Mouse (Mus musculus) C2C12 (cell line): ENCODE data around the gene Wdr90.

ENCODE experiments used
- CEBPB ChIP-seq: IDR thresholded peaks from one replicate; pipeline ENCODE4 v1.6.1; 2011; ENCODE audit warnings: low read depth, mild to moderate bottlenecking, control low read depth, moderate library complexity
- CTCF ChIP-seq: IDR thresholded peaks from one replicate; pipeline ENCODE4 v1.5.1; 2011; ENCODE audit not compliant: control insufficient read depth, insufficient read depth, insufficient read length
- FOSL1 ChIP-seq: IDR thresholded peaks from one replicate; pipeline ENCODE4 v1.8.0; 2011; ENCODE audit warnings: mild to moderate bottlenecking, low read length; ENCODE audit not compliant: poor library complexity, insufficient read depth, severe bottlenecking
- MAX ChIP-seq: IDR thresholded peaks from one replicate; pipeline ENCODE4 v1.6.1; 2011; ENCODE audit warnings: mild to moderate bottlenecking, control low read depth
- MYOD1 ChIP-seq: IDR thresholded peaks from one replicate; pipeline ENCODE4 v1.6.1; 2011; ENCODE audit warnings: low read depth; ENCODE audit not compliant: control insufficient read depth, insufficient read length
- MYOG ChIP-seq: IDR thresholded peaks from one replicate; pipeline ENCODE4 v1.6.1; 2011; ENCODE audit not compliant: control insufficient read depth, insufficient read length; ENCODE audit errors: extremely low read depth
- USF1 ChIP-seq: IDR thresholded peaks from one replicate; pipeline ENCODE4 v1.6.1; 2011; ENCODE audit warnings: low read depth, mild to moderate bottlenecking, control low read depth, moderate library complexity

- no peak for TF ChIP-seq CTCF
- no peak for TF ChIP-seq MYOG
- TF ChIP-seq MAX = no peak
- no peak for TF ChIP-seq CEBPB
- TF ChIP-seq MYOD1 = no peak
- TF ChIP-seq USF1 = no peak
- TF ChIP-seq FOSL1 = no peak
Measured at GRCm38 (mm10) chr17:25840519-25840918, 20.8 kb downstream of the Wdr90 start.
